Mouse (Mus musculus) CD4-positive helper T cell, adult 2 months (primary cell): ENCODE results near the gene Tmem94.

Experiments
- DNase-seq: peaks from one replicate; pipeline ENCODE4 v3.0.0-alpha.2; 2012; ENCODE audit warnings: low read depth, missing footprints, low spot score

Gene Tmem94

GRCm38 (mm10) chr11:115808696-115809310 lies 43.6 kb downstream of the Tmem94 start:
- DNase-seq, result no peak

GRCm38 (mm10) chr11:115809311-115809781 lies 44.1 kb downstream of the Tmem94 start:
- no peak for DNase-seq

- no peak for DNase-seq
Measured at GRCm38 (mm10) chr11:115810377-115810776, 45.1 kb downstream of the Tmem94 start.

GRCm38 (mm10) chr11:115811381-115812093 lies 46.3 kb downstream of the Tmem94 start:
- no peak for DNase-seq

- DNase-seq, result no peak
Measured at GRCm38 (mm10) chr11:115812095-115812494, 46.9 kb downstream of the Tmem94 start.

- DNase-seq, result peak; percentile 13
Measured at GRCm38 (mm10) chr11:115812533-115813420, 47.5 kb downstream of the Tmem94 start.

- peak; percentile 94 for DNase-seq
Measured at GRCm38 (mm10) chr11:115813507-115814296, 48.5 kb downstream of the Tmem94 start, which contains the start of gene Caskin2. Gene Caskin2 (minus strand): TSS chr11:115813639.

GRCm38 (mm10) chr11:115814605-115815450 lies 49.6 kb downstream of the Tmem94 start, which contains the start of gene Tsen54:
Gene Tsen54 (plus strand): TSS chr11:115814724.
- DNase-seq, result peak; percentile 89

GRCm38 (mm10) chr11:115817331-115817730 lies 52.1 kb downstream of the Tmem94 start:
- no peak for DNase-seq

- no peak for DNase-seq
Measured at GRCm38 (mm10) chr11:115819915-115820623, 54.8 kb downstream of the Tmem94 start.

- no peak for DNase-seq
Measured at GRCm38 (mm10) chr11:115821001-115821400, 55.8 kb downstream of the Tmem94 start.

GRCm38 (mm10) chr11:115823774-115824740 lies 58.8 kb downstream of the Tmem94 start, which contains the start of gene Llgl2:
Gene Llgl2 (plus strand): TSS chr11:115824049.
- DNase-seq, result peak; percentile 91

- DNase-seq, result peak; percentile 19
Measured at GRCm38 (mm10) chr11:115824813-115825212, 59.6 kb downstream of the Tmem94 start.

GRCm38 (mm10) chr11:115826487-115826886 lies 61.3 kb downstream of the Tmem94 start:
- DNase-seq, result no peak

- no peak for DNase-seq
Measured at GRCm38 (mm10) chr11:115827624-115828023, 62.4 kb downstream of the Tmem94 start.

GRCm38 (mm10) chr11:115829036-115829435 lies 63.8 kb downstream of the Tmem94 start:
- no peak for DNase-seq

GRCm38 (mm10) chr11:115830550-115831325 lies 65.5 kb downstream of the Tmem94 start:
- DNase-seq, result no peak
